In the genomic region with DNA sequence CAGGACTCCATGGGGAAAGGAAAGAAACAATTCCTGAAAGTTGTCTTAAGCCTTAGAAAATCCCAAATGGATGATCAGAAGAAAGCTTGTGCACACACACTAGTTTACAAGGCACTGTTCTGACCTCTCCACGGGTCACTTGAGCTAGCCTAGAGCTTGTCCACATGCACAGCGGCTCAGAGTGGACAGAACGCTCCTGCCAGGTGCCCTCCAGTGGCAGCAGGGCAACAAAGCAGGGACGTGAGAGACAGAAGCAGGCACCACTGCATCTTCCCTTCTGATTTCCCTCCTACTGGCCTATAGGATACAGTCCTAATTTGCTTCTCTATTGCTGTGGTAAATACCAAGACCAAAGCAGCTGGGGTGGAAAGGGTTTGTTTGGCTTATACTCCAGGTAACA, we compare ENCODE assay signal across 9 mouse cellular contexts. TPM values are rescaled to one million over a fixed set of nuclear protein-coding genes. Genes with fewer than 3 reads are reported as not detected.
DNase-seq lines count a peak whose midpoint lies in the region; ATAC-seq and TF ChIP-seq lines count a peak whose summit lies in the region.
"Had no signal": no experiment of that assay in that cellular context is flagged by ENCODE, and none has a peak within 500 bp of the region (broad histone marks: within the 10 kb centered on the region; RNA-seq: fewer than 3 reads in every experiment).

No protein-coding gene starts in this region.

- no peak overlapping the region for H3K9ac ChIP-seq in midbrain, postnatal 0 days (replicated peaks; ENCODE audit: low read length, poor library complexity, severe bottlenecking)
- no peak overlapping the region for H3K9ac ChIP-seq in midbrain, embryonic 15.5 days
- no peak overlapping the region for H3K9ac ChIP-seq in kidney, postnatal 0 days (ENCODE audit: low read depth, low read length)

- peak; percentile 21 to 23 for DNase-seq in heart, adult 18-20 months
- DNase-seq in heart, embryonic 10.5 days (ENCODE audit: low spot score), result no peak
- DNase-seq in midbrain, postnatal 0 days (ENCODE audit: low spot score), result no peak
- DNase-seq in kidney, postnatal 0 days (ENCODE audit: low spot score), result peak; percentile 40
- DNase-seq in thymus, adult 18-20 months, result no peak
- DNase-seq in urinary bladder, adult 18-20 months (ENCODE audit: low spot score in 2 of 2), result no peak

- WGBS in heart, embryonic 10.5 days, result 23% methylated on average over 4 of the region's 4 CpGs
- WGBS in midbrain, postnatal 0 days, result 8% methylated on average over 4 of the region's 4 CpGs
- WGBS in midbrain, embryonic 15.5 days, result 11% methylated on average over 4 of the region's 4 CpGs
- 14% methylated on average over 4 of the region's 4 CpGs for WGBS in kidney, postnatal 0 days

- no peak overlapping the region for H3K27ac ChIP-seq in heart, embryonic 10.5 days
- H3K27ac ChIP-seq in midbrain, postnatal 0 days (ENCODE audit: low read depth, low read length), result no peak overlapping the region
- H3K27ac ChIP-seq in midbrain, embryonic 15.5 days, result no peak overlapping the region
- H3K27ac ChIP-seq in kidney, postnatal 0 days, result no peak overlapping the region

- H3K36me3 ChIP-seq in heart, embryonic 10.5 days, result peaks cover 3% of the 10 kb centered on the region; the same call in 1 of the 2 replicates
- no peaks in the 10 kb centered on the region for H3K36me3 ChIP-seq in midbrain, postnatal 0 days (ENCODE audit: insufficient read depth, low read length)
- no peaks in the 10 kb centered on the region for H3K36me3 ChIP-seq in midbrain, embryonic 15.5 days (replicated peaks)
- H3K36me3 ChIP-seq in kidney, postnatal 0 days (ENCODE audit: insufficient read depth, low read length), result no peaks in the 10 kb centered on the region

- H3K4me3 ChIP-seq in heart, embryonic 10.5 days, result no peak overlapping the region
- H3K4me3 ChIP-seq in midbrain, postnatal 0 days (ENCODE audit: low read depth, low read length), result no peak overlapping the region
- no peak overlapping the region for H3K4me3 ChIP-seq in midbrain, embryonic 15.5 days
- H3K4me3 ChIP-seq in kidney, postnatal 0 days (replicated peaks; ENCODE audit: low read depth, low read length), result no peak overlapping the region

- no peaks in the 10 kb centered on the region for H3K9me3 ChIP-seq in heart, embryonic 10.5 days
- H3K9me3 ChIP-seq in midbrain, postnatal 0 days (ENCODE audit: low read length), result no peaks in the 10 kb centered on the region
- H3K9me3 ChIP-seq in midbrain, embryonic 15.5 days, result no peaks in the 10 kb centered on the region
- no peaks in the 10 kb centered on the region for H3K9me3 ChIP-seq in kidney, postnatal 0 days (replicated peaks; ENCODE audit: low read length)

- H3K27me3 ChIP-seq in heart, embryonic 10.5 days (ENCODE audit: insufficient read depth, poor library complexity, severe bottlenecking), result no peaks in the 10 kb centered on the region
- H3K27me3 ChIP-seq in midbrain, postnatal 0 days (ENCODE audit: insufficient read depth, low read length), result no peaks in the 10 kb centered on the region
- no peaks in the 10 kb centered on the region for H3K27me3 ChIP-seq in midbrain, embryonic 15.5 days (replicated peaks)
- H3K27me3 ChIP-seq in kidney, postnatal 0 days (ENCODE audit: insufficient read depth, low read length), result no peaks in the 10 kb centered on the region

- no peak for ATAC-seq in midbrain, postnatal 0 days (ENCODE audit: low FRiP score)
- no peak for ATAC-seq in midbrain, embryonic 15.5 days (replicated peaks)
- ATAC-seq in kidney, postnatal 0 days (replicated peaks; ENCODE audit: low FRiP score, low read depth), result peak; percentile 59; the same call in 1 of the 2 replicates
- ATAC-seq in monocyte, adult 5-6 weeks (replicated peaks; ENCODE audit: insufficient number of reproducible peaks, low FRiP score, low TSS enrichment, poor library complexity, severe bottlenecking), result no peak

- no peak overlapping the region for H3K4me2 ChIP-seq in midbrain, postnatal 0 days (ENCODE audit: low read depth, low read length, poor library complexity, severe bottlenecking)
- H3K4me2 ChIP-seq in midbrain, embryonic 15.5 days, result no peak overlapping the region
- no peak overlapping the region for H3K4me2 ChIP-seq in kidney, postnatal 0 days (ENCODE audit: low read length)

- TF ChIP-seq CTCF in midbrain, postnatal 0 days (IDR thresholded peaks at IDR 0.05), result peak; percentile 60
- TF ChIP-seq CTCF in kidney, postnatal 0 days (IDR thresholded peaks at IDR 0.05; ENCODE audit: low read depth), result peak; percentile 71

- 0 out of 2 replicates have a peak, but pooled peaks cover 3% of the 10 kb centered on the region for H3K4me1 ChIP-seq in heart, embryonic 10.5 days
- no peaks in the 10 kb centered on the region for H3K4me1 ChIP-seq in midbrain, postnatal 0 days (ENCODE audit: insufficient read depth, low read length)
- H3K4me1 ChIP-seq in midbrain, embryonic 15.5 days, result peaks cover 10% of the 10 kb centered on the region
- no peaks in the 10 kb centered on the region for H3K4me1 ChIP-seq in kidney, postnatal 0 days (replicated peaks; ENCODE audit: insufficient read depth, low read length)

RNA-seq across cellular contexts. Expression of a gene that starts 16.3 kb away (rescaled TPM):
- total RNA-seq in heart, adult 18-20 months (2021), result 1 to 10 TPM; 1.9 to 2.9 TPM
- polyA plus RNA-seq in heart, embryonic 10.5 days (2016; fragmentation: Nextera tagmentation; extraction: Ambion mirVana), result 0.18 and 0.22 TPM in 2 replicates
- 0.19 and 0.71 TPM in 2 replicates for total RNA-seq in midbrain, postnatal 0 days (2014; rRNA removed)
- 0.13 and 0.23 TPM in 2 replicates for polyA plus RNA-seq in midbrain, postnatal 0 days (2015; fragmentation: Nextera tagmentation; extraction: Ambion mirVana)
- polyA plus RNA-seq in midbrain, embryonic 15.5 days (2015; fragmentation: Nextera tagmentation; extraction: Ambion mirVana), result 0.26 and 0.54 TPM in 2 replicates
- polyA plus RNA-seq in kidney, postnatal 0 days (2015; fragmentation: Nextera tagmentation; extraction: Ambion mirVana), result 34.8 and 37.2 TPM in 2 replicates
- total RNA-seq in monocyte, adult 5-6 weeks (2017), result not detected in 3 replicates

RNA-seq across cellular contexts. Expression of a gene that starts 54.9 kb away (rescaled TPM):
- total RNA-seq in heart, adult 18-20 months (2021), result under 1 TPM; 0.35 to 0.62 TPM
- polyA plus RNA-seq in heart, embryonic 10.5 days (2016; fragmentation: Nextera tagmentation; extraction: Ambion mirVana), result 0.07 and 0.11 TPM in 2 replicates
- 0.24 TPM in 1 of 2 replicates, not detected in the other for total RNA-seq in midbrain, postnatal 0 days (2014; rRNA removed)
- polyA plus RNA-seq in midbrain, postnatal 0 days (2015; fragmentation: Nextera tagmentation; extraction: Ambion mirVana), result not detected in 2 replicates
- polyA plus RNA-seq in midbrain, embryonic 15.5 days (2015; fragmentation: Nextera tagmentation; extraction: Ambion mirVana), result 0.08 TPM in 1 of 2 replicates, not detected in the other
- polyA plus RNA-seq in kidney, postnatal 0 days (2015; fragmentation: Nextera tagmentation; extraction: Ambion mirVana), result 11.8 and 13.3 TPM in 2 replicates
- total RNA-seq in monocyte, adult 5-6 weeks (2017), result 0.19 to 0.53 TPM in 2 of 3 replicates, not detected in the other
- polyA plus RNA-seq: intestine, embryonic 14.5 days had no signal

Comparison
In these comparisons a context has a peak if more than half of its experiments do, and no peak if none do; other contexts are left out.
1. DNase-seq: peak in heart, adult 18-20 months (2 of 2) and kidney, postnatal 0 days (single experiment); none in heart, embryonic 10.5 days (single experiment), midbrain, postnatal 0 days (single experiment), thymus, adult 18-20 months (0 of 2) and urinary bladder, adult 18-20 months (0 of 2).
2. RNA of a gene that starts 16.3 kb away (polyA plus RNA-seq): 34.8 to 37.2 TPM in kidney, postnatal 0 days; 0.26 to 0.54 TPM in midbrain, embryonic 15.5 days, 0.13 to 0.23 TPM in midbrain, postnatal 0 days and 0.18 to 0.22 TPM in heart, embryonic 10.5 days; every median in the first group is over 10 times any median in the second.
3. RNA of a gene that starts 54.9 kb away (polyA plus RNA-seq): 11.8 to 13.3 TPM in kidney, postnatal 0 days; 0.07 to 0.11 TPM in heart, embryonic 10.5 days, not detected in midbrain, postnatal 0 days and 0.08 TPM in midbrain, embryonic 15.5 days; every median in the first group is over 10 times any median in the second.